Mouse (Mus musculus) fibroblast of lung, adult 2 months (primary cell): ENCODE measurements around the gene Opa1.

Experiments
- DNase-seq: peaks from one replicate; pipeline ENCODE4 v3.0.0-alpha.2; 2011; ENCODE audit warnings: low read depth

The Opa1 gene

DNA sequence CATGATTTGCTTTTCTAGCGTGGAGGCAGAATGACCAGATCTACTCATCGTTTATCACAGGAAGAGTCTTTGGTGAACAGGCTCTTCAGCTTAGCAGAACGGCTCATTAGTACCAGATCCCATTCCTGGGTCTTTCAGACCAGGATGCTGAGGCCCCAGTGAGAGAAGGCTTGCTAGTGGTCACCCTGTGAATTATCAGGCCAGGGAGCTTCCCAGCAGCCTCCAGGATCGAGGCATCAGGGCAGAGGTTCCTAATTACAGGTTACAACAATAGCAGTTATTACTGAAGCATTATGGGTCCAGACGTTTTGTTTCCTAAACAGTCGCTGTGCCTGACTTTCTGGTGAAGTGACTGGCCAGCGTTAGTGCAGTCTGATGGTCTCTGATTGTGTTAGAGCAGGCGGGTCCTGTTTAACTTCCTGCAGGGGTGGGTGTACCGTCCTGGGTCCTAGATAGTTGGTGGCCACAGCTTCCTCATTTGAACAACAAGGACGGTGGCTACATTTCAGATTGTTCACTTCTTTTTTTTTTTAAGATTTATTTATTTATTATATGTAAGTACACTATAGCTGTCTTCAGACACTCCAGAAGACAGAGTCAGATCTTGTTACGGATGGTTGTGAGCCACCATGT lies 110.2 kb downstream of the Opa1 start:
- DNase-seq, result no peak

- DNase-seq, result no peak
Measured at GRCm38 (mm10) chr16:29693025-29693682, 114.0 kb downstream of the Opa1 start.

- DNase-seq, result no peak
Measured at GRCm38 (mm10) chr16:29693791-29694419, 114.8 kb downstream of the Opa1 start.

DNA sequence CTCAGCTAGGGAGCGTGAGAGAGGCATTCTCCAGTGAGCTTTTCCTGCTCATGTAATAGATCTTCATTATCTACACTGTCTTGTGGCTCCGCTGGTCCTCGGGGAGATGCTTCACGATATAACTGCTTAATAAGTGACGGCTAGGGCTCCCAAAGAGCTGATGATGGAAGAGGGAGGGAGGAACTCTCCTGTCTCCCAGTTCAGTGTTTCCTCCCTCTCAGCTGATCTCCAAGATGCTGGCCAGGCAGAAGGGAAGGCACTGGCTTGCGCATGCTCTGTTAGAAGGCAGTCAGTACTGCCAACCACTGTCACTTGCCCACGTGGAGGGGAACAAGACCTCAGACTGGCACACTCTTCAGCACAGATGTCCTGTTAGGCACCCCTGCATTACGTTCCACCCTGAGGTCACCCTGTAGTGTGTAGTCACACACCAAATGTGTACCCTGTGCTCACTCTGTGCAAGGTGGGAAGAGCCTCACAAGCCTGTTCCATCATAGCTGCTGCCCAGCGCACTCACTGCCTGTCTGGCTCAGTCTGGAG lies 115.4 kb downstream of the Opa1 start:
- DNase-seq, result no peak
